Mouse (Mus musculus) ES-E14 (cell line): ENCODE measurements around the gene Ifne. TPM values are rescaled to one million over a fixed set of nuclear protein-coding genes. Genes with fewer than 3 reads are reported as not detected.

Source experiments
- DNase-seq: peaks from one replicate; pipeline ENCODE4 v3.0.0-alpha.2; 2013; ENCODE audit warnings: low read depth, low spot score
- H3K27ac ChIP-seq: 2 replicates; pipeline ENCODE4 v1.5.1; 2012; ENCODE audit warnings: low read depth, mild to moderate bottlenecking, low read length, moderate library complexity, mixed read lengths; ENCODE audit not compliant: poor library complexity, insufficient read depth, severe bottlenecking
- H3K36me3 ChIP-seq: 2 replicates; pipeline ENCODE4 v1.6.1; 2012; ENCODE audit warnings: mild to moderate bottlenecking, low read length, moderate library complexity, mixed read lengths; ENCODE audit not compliant: control insufficient read depth, poor library complexity, insufficient read depth, severe bottlenecking
- H3K4me1 ChIP-seq, 2 experiments: fragments of 150-350 bp in 1 of 2; sonication (generic) in 1 of 2; 2 replicates each; pipeline ENCODE4 v1.6.1; 2012; ENCODE audit warnings: low read length in 2 of 2, mild to moderate bottlenecking in 1 of 2, mixed read lengths in 1 of 2; ENCODE audit not compliant: control insufficient read depth in 2 of 2, insufficient read depth in 2 of 2, poor library complexity in 1 of 2
- H3K4me3 ChIP-seq, 2 experiments: fragments of 150-350 bp in 1 of 2; sonication (generic) in 1 of 2; 2 replicates each; pipeline ENCODE4 v1.5.1; 2012; ENCODE audit warnings: low read length in 2 of 2, low read depth in 1 of 2, mild to moderate bottlenecking in 1 of 2, mixed read lengths in 1 of 2; ENCODE audit not compliant: insufficient read depth in 1 of 2, poor library complexity in 1 of 2, severe bottlenecking in 1 of 2
- H3K9ac ChIP-seq: 2 replicates; pipeline ENCODE4 v1.6.1; 2012; ENCODE audit warnings: low read depth, mild to moderate bottlenecking, low read length, mixed read lengths; ENCODE audit not compliant: poor library complexity, insufficient read depth, severe bottlenecking
- H3K9me3 ChIP-seq: fragments of 150-350 bp; sonication (generic); 2 replicates; pipeline ENCODE4 v1.6.1; 2012; ENCODE audit warnings: low read depth, mild to moderate bottlenecking, low read length; ENCODE audit not compliant: control insufficient read depth, insufficient read depth
- CHD2 ChIP-seq: IDR thresholded peaks from 2 replicates; pipeline ENCODE4 v1.6.1; 2014; ENCODE audit warnings: mild to moderate bottlenecking, low read depth, low read length, inconsistent platforms
- HCFC1 ChIP-seq: IDR thresholded peaks from 2 replicates; pipeline ENCODE4 v1.6.1; 2012; ENCODE audit warnings: low read length, inconsistent platforms, borderline replicate concordance; ENCODE audit not compliant: insufficient read depth
- MAFK ChIP-seq: IDR thresholded peaks from 2 replicates; pipeline ENCODE4 v1.6.1; 2014; ENCODE audit warnings: mild to moderate bottlenecking, low read depth, low read length, inconsistent platforms; ENCODE audit not compliant: insufficient read depth
- ZC3H11A ChIP-seq: IDR thresholded peaks from 2 replicates; pipeline ENCODE4 v1.6.1; 2012; ENCODE audit warnings: low read depth, mild to moderate bottlenecking, inconsistent platforms, low read length, borderline replicate concordance
- ZNF384 ChIP-seq: IDR thresholded peaks from 2 replicates; pipeline ENCODE4 v1.6.1; 2012; ENCODE audit warnings: low read depth, low read length, inconsistent platforms
- in situ Hi-C, 2 experiments: fragments of 600-800 bp; cut with MboI; formaldehyde crosslinking; loops; one replicate each; pipeline ENCODE4 v1.15.1; 2025; ENCODE audit warnings: low sequenced_read_pairs in 2 of 2, inconsistent platforms in 1 of 2; ENCODE audit not compliant: unreplicated experiment in 2 of 2
- total RNA-seq: library from RNA; depleted of rRNA; stranded (reverse); fragments of 300-350 nt; gene quantifications from 2 replicates; pipeline ENCODE4 v1.2.3, GENCODE M21; 2012

Ifne gene
- total RNA-seq, 1 experiment = not detected

- Histone ChIP-seq H3K27ac (no peak overlapping the region), H3K4me3 (no peak overlapping the region), H3K36me3 (no peaks in the 10 kb centered on the region), H3K4me1 (no peaks in the 10 kb centered on the region), H3K9me3 (no peaks in the 10 kb centered on the region), H3K9ac (no peak overlapping the region)
- DNase-seq = no peak
- in situ Hi-C loops = no loop called here
- TF ChIP-seq HCFC1 (no peak), ZC3H11A (no peak), MAFK (no peak), CHD2 (no peak), ZNF384 (no peak)
These were observed 34.0 kb upstream of the Ifne start for GRCm38 (mm10) chr4:88913984-88914383.

- Histone ChIP-seq H3K27ac (no peak overlapping the region), H3K36me3 (no peaks in the 10 kb centered on the region), H3K9me3 (no peaks in the 10 kb centered on the region), H3K9ac (no peak overlapping the region), H3K4me1 (no peaks in the 10 kb centered on the region), H3K4me3 (no peak overlapping the region)
- no peak for TF ChIP-seq CHD2
- TF ChIP-seq ZNF384 = no peak
- TF ChIP-seq HCFC1 = no peak
- no peak for TF ChIP-seq MAFK
- TF ChIP-seq ZC3H11A = no peak
- DNase-seq = no peak
- in situ Hi-C loops = no loop called here
These were observed 32.9 kb upstream of the Ifne start for GRCm38 (mm10) chr4:88912882-88913281.

- TF ChIP-seq HCFC1 (no peak), MAFK (no peak), ZNF384 (no peak), CHD2 (no peak), ZC3H11A (no peak)
- in situ Hi-C loops = no loop called here
- no peaks in the 10 kb centered on the region for H3K36me3 ChIP-seq
- H3K27ac ChIP-seq = no peak overlapping the region
- no peak overlapping the region for H3K4me3 ChIP-seq
- H3K4me1 ChIP-seq = no peaks in the 10 kb centered on the region
- no peaks in the 10 kb centered on the region for H3K9me3 ChIP-seq
- no peak for DNase-seq
- no peak overlapping the region for H3K9ac ChIP-seq
These were observed 32.2 kb upstream of the Ifne start for GRCm38 (mm10) chr4:88912187-88912586.

- H3K9ac ChIP-seq = no peak overlapping the region
- H3K4me3 ChIP-seq = no peak overlapping the region
- no peak for DNase-seq
- in situ Hi-C loops = no loop called here
- H3K36me3 ChIP-seq = no peaks in the 10 kb centered on the region
- H3K4me1 ChIP-seq = no peaks in the 10 kb centered on the region
- TF ChIP-seq CHD2 = no peak
- no peak for TF ChIP-seq HCFC1
- no peak for TF ChIP-seq MAFK
- TF ChIP-seq ZC3H11A = no peak
- TF ChIP-seq ZNF384 = no peak
- no peak overlapping the region for H3K27ac ChIP-seq
- no peaks in the 10 kb centered on the region for H3K9me3 ChIP-seq
These were observed 29.9 kb upstream of the Ifne start for GRCm38 (mm10) chr4:88909600-88910534.

- in situ Hi-C loops = no loop called here
These were observed 13.3 kb upstream of the Ifne start for GRCm38 (mm10) chr4:88893201-88893754.

More at GRCm38 (mm10) chr4:88893201-88893754, 13.3 kb upstream of the Ifne start:
- H3K4me1 ChIP-seq = no peaks in the 10 kb centered on the region
- H3K9ac ChIP-seq = no peak overlapping the region
- H3K36me3 ChIP-seq = no peaks in the 10 kb centered on the region
- DNase-seq = no peak
- H3K4me3 ChIP-seq = no peak overlapping the region
- H3K27ac ChIP-seq = no peak overlapping the region
- no peak for TF ChIP-seq CHD2
- no peaks in the 10 kb centered on the region for H3K9me3 ChIP-seq
